1 mouse cellular context compared by ENCODE assay signal in the genomic region with DNA sequence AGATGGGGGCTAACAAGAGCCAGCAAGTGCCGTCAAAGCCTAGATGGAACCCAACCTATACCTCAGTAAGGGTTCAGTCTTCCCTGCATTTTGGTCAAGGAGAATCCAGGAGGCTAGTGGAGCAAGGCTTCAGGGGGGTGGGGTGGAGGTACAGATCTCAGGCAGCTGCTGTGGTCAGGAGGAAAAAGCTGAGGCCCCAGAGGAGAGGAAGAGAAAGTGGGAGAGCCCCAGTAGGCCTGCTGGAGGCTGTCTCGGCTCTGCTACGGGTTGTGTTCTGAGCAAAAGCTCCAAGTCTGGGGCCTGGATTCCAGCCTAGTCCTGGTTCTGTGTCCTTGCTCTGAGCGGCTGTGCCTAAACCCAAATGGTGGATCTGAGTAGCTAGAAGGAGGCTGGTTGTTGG.
TF ChIP-seq lines count a peak whose summit lies in the region.

No protein-coding gene starts in this region.

TF ChIP-seq in CH12.LX, 34 proteins besides CTCF, POLR2A, EP300 and RAD21 (continued from another document):
- TF ChIP-seq RCOR1 (conservative IDR thresholded peaks at IDR 0.05; ENCODE audit: low read depth, low read length) = peak; percentile 60; the same call in 1 of the 2 replicates
- peak; percentile 71 for TF ChIP-seq BHLHE40 (IDR thresholded peaks at IDR 0.05; ENCODE audit: low read depth, low read length)
- peak; percentile 63; the same call in 1 of the 2 replicates for TF ChIP-seq MAFK (IDR thresholded peaks at IDR 0.05; ENCODE audit: insufficient replicate concordance, low read length)
- TF ChIP-seq SIN3A (IDR thresholded peaks at IDR 0.05; ENCODE audit: low read length) = no peak
